Mouse (Mus musculus) G1E (cell line): Measurements from ENCODE around the gene BC034090. TPM values are rescaled to one million over a fixed set of nuclear protein-coding genes. Genes with fewer than 3 reads are reported as not detected.

Source experiments
- ATAC-seq: 2 replicates; pipeline ENCODE4 v1.8.0; 2016; ENCODE audit warnings: mild to moderate bottlenecking; ENCODE audit not compliant: insufficient number of reproducible peaks, poor library complexity, low FRiP score, severe bottlenecking; ENCODE audit errors: extremely low read depth
- DNase-seq: peaks from one replicate; pipeline ENCODE4 v3.0.0; 2012; ENCODE audit warnings: low spot score
- H3K27me3 ChIP-seq: 2 replicates; pipeline ENCODE4 v1.6.1; 2012; ENCODE audit warnings: mild to moderate bottlenecking, low read length, inconsistent platforms; ENCODE audit not compliant: insufficient read depth
- H3K36me3 ChIP-seq: replicated peaks from 2 replicates; pipeline ENCODE3; 2012; ENCODE audit warnings: mild to moderate bottlenecking, inconsistent platforms
- H3K4me1 ChIP-seq: 2 replicates; pipeline ENCODE4 v1.6.1; 2012; ENCODE audit warnings: low read depth, low read length, inconsistent platforms, mixed read lengths; ENCODE audit not compliant: insufficient read depth
- H3K4me3 ChIP-seq: 2 replicates; pipeline ENCODE4 v1.5.1; 2012; ENCODE audit warnings: low read depth, mild to moderate bottlenecking, inconsistent platforms, low read length, moderate library complexity, mixed read lengths
- H3K9me3 ChIP-seq: replicated peaks from 2 replicates; pipeline ENCODE4 v1.6.1; 2012; ENCODE audit warnings: inconsistent platforms
- CTCF ChIP-seq: IDR thresholded peaks from 2 replicates; pipeline ENCODE4 v1.5.1; 2012; ENCODE audit warnings: low read depth, low read length, inconsistent platforms, mixed read lengths
- GATA1 ChIP-seq: IDR thresholded peaks from 2 replicates; pipeline ENCODE4 v1.6.1; 2012; ENCODE audit warnings: borderline replicate concordance, low read length, inconsistent platforms, mixed read lengths
- GATA2 ChIP-seq: IDR thresholded peaks from 2 replicates; pipeline ENCODE4 v1.6.1; 2012; ENCODE audit warnings: low read depth, low read length, inconsistent platforms, borderline replicate concordance
- POLR2AphosphoS5 ChIP-seq: IDR thresholded peaks from 2 replicates; pipeline ENCODE4 v1.6.1; 2012; ENCODE audit warnings: low read depth, low read length, inconsistent platforms; ENCODE audit not compliant: insufficient replicate concordance
- TAL1 ChIP-seq: conservative IDR thresholded peaks from 2 replicates; pipeline ENCODE4 v1.6.1; 2012; ENCODE audit warnings: low read depth, low read length, inconsistent platforms, mixed read lengths
- polyA plus RNA-seq: library from polyadenylated mRNA; stranded (reverse); fragments of >175 nt; gene quantifications from 2 replicates; pipeline ENCODE4 v1.2.3, GENCODE M21; 2012
- total RNA-seq, 2 experiments: library from RNA; stranded (forward) in 1 of 2; stranded (reverse) in 1 of 2; fragments of 200-1000 nt in 1 of 2; fragments of >200 nt in 1 of 2; fragmentation: Nextera tagmentation in 1 of 2; gene quantifications; 2 replicates each; pipeline ENCODE4 v1.2.3; 2014 to 2017

Gene BC034090
- total and polyA plus RNA-seq, 3 experiments: 0.09 to 0.11 TPM; not detected in 1

GRCm38 (mm10) chr1:155253126-155253525, 8.9 kb upstream of the BC034090 start:
- no peaks in the 10 kb centered on the region for H3K9me3 ChIP-seq
- TF ChIP-seq CTCF: no peak
- TF ChIP-seq POLR2AphosphoS5: no peak
- no peak for TF ChIP-seq GATA1
- TF ChIP-seq TAL1: no peak
- ATAC-seq (no peak), DNase-seq (no peak)
- peaks cover 11% of the 10 kb centered on the region for H3K4me1 ChIP-seq
- no peak overlapping the region for H3K4me3 ChIP-seq
- H3K36me3 ChIP-seq: no peaks in the 10 kb centered on the region
- peaks cover 33% of the 10 kb centered on the region for H3K27me3 ChIP-seq

GRCm38 (mm10) chr1:155252631-155253121, 8.4 kb upstream of the BC034090 start:
- Histone ChIP-seq H3K4me1 (peaks cover 11% of the 10 kb centered on the region), H3K9me3 (no peaks in the 10 kb centered on the region), H3K27me3 (peaks cover 30% of the 10 kb centered on the region), H3K36me3 (no peaks in the 10 kb centered on the region), H3K4me3 (0 out of 2 replicates have a peak overlapping the region, but pooled peaks have one; percentile 17)
- ATAC-seq (peak; percentile 28; the same call in 1 of the 2 replicates), DNase-seq (no peak)
- TF ChIP-seq GATA1 (no peak), POLR2AphosphoS5 (no peak), GATA2 (no peak), CTCF (no peak), TAL1 (no peak)

- Histone ChIP-seq H3K9me3 (no peaks in the 10 kb centered on the region), H3K27me3 (peaks cover 28% of the 10 kb centered on the region), H3K4me1 (peaks cover 11% of the 10 kb centered on the region), H3K36me3 (no peaks in the 10 kb centered on the region), H3K4me3 (no peak overlapping the region)
- DNase-seq (no peak), ATAC-seq (no peak)
- TF ChIP-seq CTCF (no peak), POLR2AphosphoS5 (no peak), GATA2 (no peak), GATA1 (no peak), TAL1 (no peak)
Observed at GRCm38 (mm10) chr1:155251596-155251995, 7.4 kb upstream of the BC034090 start.

GRCm38 (mm10) chr1:155250531-155251135, 6.4 kb upstream of the BC034090 start:
- no peak for ATAC-seq
- Histone ChIP-seq H3K4me3 (no peak overlapping the region), H3K4me1 (peaks cover 11% of the 10 kb centered on the region), H3K36me3 (no peaks in the 10 kb centered on the region), H3K9me3 (no peaks in the 10 kb centered on the region), H3K27me3 (peaks cover 21% of the 10 kb centered on the region)
- TF ChIP-seq TAL1 (no peak), CTCF (no peak), GATA1 (no peak), POLR2AphosphoS5 (no peak), GATA2 (no peak)
- no peak for DNase-seq

GRCm38 (mm10) chr1:155249896-155250295, 5.7 kb upstream of the BC034090 start:
- Histone ChIP-seq H3K27me3 (peaks cover 23% of the 10 kb centered on the region), H3K4me3 (no peak overlapping the region), H3K36me3 (no peaks in the 10 kb centered on the region), H3K4me1 (peaks cover 11% of the 10 kb centered on the region), H3K9me3 (no peaks in the 10 kb centered on the region)
- TF ChIP-seq GATA2 (no peak), POLR2AphosphoS5 (no peak), GATA1 (no peak), CTCF (no peak), TAL1 (no peak)
- no peak for DNase-seq
- ATAC-seq: no peak

- DNase-seq: no peak
- peaks cover 26% of the 10 kb centered on the region for H3K27me3 ChIP-seq
Observed at GRCm38 (mm10) chr1:155248041-155248440, 3.8 kb upstream of the BC034090 start.

More at GRCm38 (mm10) chr1:155248041-155248440, 3.8 kb upstream of the BC034090 start:
- Histone ChIP-seq H3K4me3 (no peak overlapping the region), H3K36me3 (no peaks in the 10 kb centered on the region), H3K9me3 (peaks cover 6% of the 10 kb centered on the region), H3K4me1 (peaks cover 11% of the 10 kb centered on the region)
- TF ChIP-seq TAL1 (no peak), GATA2 (no peak), GATA1 (no peak), POLR2AphosphoS5 (no peak), CTCF (no peak)
- no peak for ATAC-seq
